Mouse (Mus musculus): ENCODE results near the gene Mrpl39. TPM values are rescaled to one million over a fixed set of nuclear protein-coding genes. Genes with fewer than 3 reads are reported as not detected.

Mrpl39 gene
- total RNA-seq (2021), result 10 to 100 TPM; 18.4 to 20.8 TPM
- long read RNA-seq, experiment 1, transcript Mrpl39-201 (10 exons, 2,294 nt), result major isoform, 40 of 49 reads
- long read RNA-seq, experiment 1, partial matches to known transcripts, result 6 of 49 reads
- long read RNA-seq, experiment 1, other reads (novel, unspliced or antisense), result 3 of 49 reads
- long read RNA-seq, experiment 2, transcript Mrpl39-201 (10 exons, 2,294 nt), result major isoform, 31 of 43 reads
- long read RNA-seq, experiment 2, partial matches to known transcripts, result 6 of 43 reads
- long read RNA-seq, experiment 2, other reads (novel, unspliced or antisense), result 6 of 43 reads

GRCm38 (mm10) chr16:84735166-84736105, at the start of gene Mrpl39:
Gene Mrpl39, minus strand, starts transcription at chr16:84735742.
- peak; percentile 96 for DNase-seq
- intact Hi-C loops (cut with DNase I; ENCODE audit: low total_unique reads), result loop anchor here (5.0 kb wide), 2 partner anchors 37 to 82 kb away; partner anchors contain the start of gene Jam2

DNA sequence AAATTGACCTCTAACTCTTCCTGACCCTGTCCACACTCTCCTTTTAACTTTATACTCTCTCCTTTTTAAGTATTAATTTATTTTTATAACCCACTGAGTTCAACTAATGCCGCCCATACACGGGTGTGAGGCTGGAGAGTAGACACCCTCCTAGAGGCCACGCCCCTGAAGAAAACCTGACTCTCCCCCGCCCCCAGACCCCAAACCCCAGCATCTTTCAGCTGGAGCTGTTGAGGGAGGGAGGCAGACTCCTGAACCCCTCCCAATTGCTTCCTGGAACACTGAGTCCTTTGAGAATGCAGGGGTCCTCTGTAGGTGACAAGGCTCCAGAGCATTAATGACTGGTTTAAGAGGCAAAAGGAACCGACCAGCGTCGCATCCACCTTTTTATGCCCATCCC, 49.4 kb upstream of the Mrpl39 start:
- intact Hi-C loops (cut with DNase I; ENCODE audit: low total_unique reads), result no loop called here

DNA sequence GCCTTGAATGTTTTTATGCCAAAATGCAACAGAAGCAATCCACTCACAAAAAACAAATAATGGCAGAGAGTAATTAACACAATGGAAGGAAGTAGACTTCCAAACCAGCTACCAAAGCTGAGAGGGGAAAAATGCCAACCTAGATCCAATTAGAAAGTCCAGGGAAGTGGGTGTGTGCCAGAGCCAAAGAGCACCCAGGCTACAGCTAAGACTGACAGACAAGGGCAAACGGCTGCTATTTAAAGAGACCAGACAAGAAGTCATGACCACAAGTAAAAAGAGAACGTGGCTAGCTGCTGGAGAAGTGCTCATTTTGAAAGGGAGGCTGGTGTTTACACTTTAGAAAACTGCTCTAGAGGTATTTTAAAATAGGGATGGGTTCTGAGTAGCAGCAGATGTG, 47.7 kb upstream of the Mrpl39 start:
- intact Hi-C loops (cut with DNase I; ENCODE audit: low total_unique reads), result no loop called here
- DNase-seq, result peak; percentile 6

More for the DNA sequence above, 49.4 kb upstream of the Mrpl39 start:
- no peak for DNase-seq

DNA sequence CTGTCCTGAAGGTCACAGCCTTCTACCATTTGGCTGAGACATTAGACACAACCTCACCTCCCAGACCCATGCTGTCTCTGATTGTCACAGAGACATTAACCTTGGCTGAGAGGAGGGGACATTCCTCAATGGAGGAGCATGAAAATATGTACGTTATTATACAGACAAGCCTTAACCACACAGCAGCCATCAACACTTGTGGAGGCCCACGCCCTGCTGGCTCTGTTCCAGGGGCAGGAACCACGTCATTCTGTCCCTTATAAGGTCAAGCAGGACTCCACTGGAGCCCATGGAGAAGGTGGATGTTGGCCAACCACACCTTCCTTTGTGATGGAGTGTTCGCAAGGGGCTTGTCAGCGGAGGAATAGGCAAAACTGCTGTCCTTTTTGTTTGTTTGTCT, 44.2 kb upstream of the Mrpl39 start:
- no peak for DNase-seq
- intact Hi-C loops (cut with DNase I; ENCODE audit: low total_unique reads), result loop anchor here (5.0 kb wide), 1 partner anchor 38 kb away; no protein-coding TSS in a partner anchor

- intact Hi-C loops (cut with DNase I; ENCODE audit: low total_unique reads), result loop anchor here (5.0 kb wide), 1 partner anchor 38 kb away; no protein-coding TSS in a partner anchor
Observed at GRCm38 (mm10) chr16:84778861-84779630, 43.5 kb upstream of the Mrpl39 start.

DNA sequence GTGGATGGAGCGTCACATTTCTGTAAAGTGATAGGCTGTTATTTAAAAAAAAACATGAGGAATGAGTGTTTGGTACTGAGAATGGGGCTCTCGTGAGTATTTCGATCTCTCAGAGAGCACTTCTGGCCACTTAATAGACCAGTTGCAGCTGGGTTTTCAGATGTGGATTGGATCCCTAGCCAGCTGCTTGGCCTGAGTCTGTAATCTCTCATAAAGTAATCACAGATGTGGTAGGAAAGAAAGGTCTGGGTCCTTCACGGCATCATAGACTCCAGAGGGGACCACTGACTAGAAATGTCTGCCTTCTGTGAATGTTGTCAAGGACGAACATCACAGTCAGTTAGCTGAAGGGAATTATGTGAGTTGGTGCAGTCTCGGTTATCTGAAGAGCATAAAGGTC, 42.9 kb upstream of the Mrpl39 start:
- intact Hi-C loops (cut with DNase I; ENCODE audit: low total_unique reads), result loop anchor here (5.0 kb wide), 1 partner anchor 39 kb away; no protein-coding TSS in a partner anchor
- no peak for DNase-seq

More at GRCm38 (mm10) chr16:84778861-84779630, 43.5 kb upstream of the Mrpl39 start:
- no peak for DNase-seq

DNA sequence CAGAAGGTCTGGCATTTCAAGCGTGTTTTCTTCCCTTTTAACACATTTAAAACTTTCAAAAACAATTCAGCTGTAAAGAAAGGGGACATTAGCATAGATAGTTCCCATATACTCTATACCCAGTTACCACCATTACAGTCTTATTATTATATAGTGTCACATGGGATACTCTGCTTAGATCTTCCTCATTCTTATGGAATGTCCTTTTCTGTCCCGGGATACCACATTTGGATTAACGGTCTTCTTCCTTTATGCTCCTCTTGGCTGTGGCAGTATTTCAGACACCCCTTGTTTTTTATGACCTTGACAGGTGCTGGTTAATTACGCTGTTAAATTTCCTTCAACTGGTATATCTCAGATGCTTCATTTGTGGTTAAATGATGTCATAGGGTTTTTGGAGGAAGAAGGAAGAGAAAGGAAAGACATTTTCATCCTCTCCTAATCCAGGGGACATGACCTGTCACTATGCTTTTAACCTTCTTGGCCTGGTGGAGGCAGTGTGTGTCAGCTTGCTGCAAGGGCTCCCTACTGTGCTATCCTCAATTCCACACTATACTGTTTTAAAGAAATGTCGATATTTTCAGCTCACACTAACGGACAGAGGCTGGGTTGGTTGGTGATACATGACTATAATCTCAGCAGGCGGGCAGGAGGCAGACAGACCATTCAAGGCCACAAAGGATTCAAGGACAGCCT, 40.7 kb upstream of the Mrpl39 start:
- no peak for DNase-seq
- intact Hi-C loops (cut with DNase I; ENCODE audit: low total_unique reads), result loop anchor here (5.0 kb wide), 1 partner anchor 41 kb away; no protein-coding TSS in a partner anchor

DNA sequence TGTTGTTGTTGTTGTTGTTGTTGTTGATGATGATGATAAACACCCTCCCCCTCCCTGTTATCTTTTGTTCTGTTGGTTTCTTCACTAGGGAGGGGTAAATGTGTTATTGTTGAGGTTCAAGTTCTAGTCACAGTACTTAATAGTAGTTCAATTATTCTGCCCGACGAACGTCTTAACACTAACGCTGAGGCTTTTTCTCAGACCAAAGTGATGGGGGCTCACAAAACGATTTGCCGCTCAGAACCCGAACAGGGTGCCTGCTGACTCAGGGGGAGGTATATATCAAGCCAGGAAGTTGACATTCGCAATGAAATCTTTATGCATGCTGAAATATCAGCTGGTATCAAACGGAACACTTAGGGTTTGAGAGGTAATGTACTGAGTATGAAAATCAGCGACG, 39.8 kb upstream of the Mrpl39 start:
- DNase-seq, result no peak

GRCm38 (mm10) chr16:84774761-84775231, 39.3 kb upstream of the Mrpl39 start:
- peak; percentile 44 for DNase-seq
- intact Hi-C loops (cut with DNase I; ENCODE audit: low total_unique reads), result loop anchor here (5.0 kb wide), 2 partner anchors 37 to 43 kb away; partner anchors contain the start of gene Mrpl39

More for the DNA sequence above, 39.8 kb upstream of the Mrpl39 start:
- intact Hi-C loops (cut with DNase I; ENCODE audit: low total_unique reads), result loop anchor here (5.0 kb wide), 1 partner anchor 42 kb away; no protein-coding TSS in a partner anchor

- intact Hi-C loops (cut with DNase I; ENCODE audit: low total_unique reads), result loop anchor here (5.0 kb wide), 1 partner anchor 37 kb away; the partner anchor contains the start of gene Mrpl39
- peak; percentile 65 for DNase-seq
Observed at GRCm38 (mm10) chr16:84774003-84774703, 38.6 kb upstream of the Mrpl39 start, which contains the start of gene Jam2. Gene Jam2, plus strand, starts transcription at chr16:84774123.

DNA sequence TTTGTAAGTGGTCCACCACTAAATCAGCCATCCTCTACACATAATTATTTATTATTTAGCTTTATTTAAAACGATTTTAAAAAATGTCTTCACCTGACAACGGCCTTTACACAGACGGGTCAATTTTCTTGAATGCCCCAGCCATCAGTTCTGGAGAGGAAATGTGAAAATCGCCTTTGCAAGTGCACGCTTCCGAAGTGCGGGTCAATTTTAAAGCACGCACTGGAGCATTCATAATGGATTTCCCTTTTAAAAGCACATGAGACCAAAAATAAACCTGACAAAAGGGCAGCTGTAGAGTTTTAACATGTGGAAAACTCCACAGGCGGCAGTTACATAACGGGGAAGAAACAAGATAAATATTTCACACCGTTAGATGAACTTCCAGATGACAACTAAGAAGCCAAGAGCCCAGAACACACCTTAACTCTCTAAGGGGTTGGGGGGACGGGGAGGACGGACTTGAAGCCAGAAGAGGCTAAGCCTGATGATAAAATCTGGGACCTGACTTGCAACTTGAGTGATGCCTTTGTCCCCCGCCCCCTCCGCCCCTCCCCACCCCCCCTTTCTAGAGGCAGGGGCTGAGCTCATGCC, 37.8 kb upstream of the Mrpl39 start:
- DNase-seq, result no peak
- intact Hi-C loops (cut with DNase I; ENCODE audit: low total_unique reads), result loop anchor here (5.0 kb wide), 1 partner anchor 36 kb away; the partner anchor contains the start of gene Mrpl39

DNA sequence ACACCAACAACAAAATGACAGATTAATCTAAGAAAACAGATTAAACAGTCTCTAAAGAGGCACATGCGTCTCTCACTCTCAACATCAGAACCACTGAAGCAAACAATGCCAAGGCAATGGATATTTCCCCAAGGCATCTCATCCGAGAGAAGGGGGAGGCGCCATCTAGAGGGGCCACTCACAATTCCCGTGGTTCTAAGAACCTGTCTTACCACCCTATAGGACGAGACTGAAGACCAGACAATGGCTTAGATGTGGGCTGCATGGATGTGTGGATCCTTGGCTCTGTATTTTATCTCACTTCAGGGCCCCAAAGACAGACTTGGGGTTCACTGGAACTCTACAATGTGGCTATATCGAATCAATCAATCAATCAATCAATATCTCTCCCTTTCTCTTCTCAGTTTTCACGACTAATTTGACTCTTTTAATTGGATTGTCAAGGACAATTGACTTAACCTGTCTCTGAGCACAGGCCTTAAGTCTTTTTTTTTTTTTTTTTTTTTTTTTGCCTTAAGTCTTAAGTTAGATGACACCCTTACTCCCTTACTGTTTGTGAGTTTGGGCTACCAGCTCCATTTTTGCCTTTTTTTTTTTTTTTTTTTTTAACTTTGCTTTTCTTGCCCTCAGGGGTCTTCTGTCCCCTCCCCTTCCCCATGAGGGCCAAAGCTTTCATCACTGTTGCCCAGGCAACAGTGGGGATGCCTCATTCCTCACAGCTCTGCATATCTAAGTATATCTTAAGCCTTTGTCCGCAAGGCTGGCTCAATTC, 37.1 kb upstream of the Mrpl39 start:
- no peak for DNase-seq
- intact Hi-C loops (cut with DNase I; ENCODE audit: low total_unique reads), result loop anchor here (5.0 kb wide), 1 partner anchor 35 kb away; the partner anchor contains the start of gene Mrpl39

GRCm38 (mm10) chr16:84771461-84771860, 35.9 kb upstream of the Mrpl39 start:
- intact Hi-C loops (cut with DNase I; ENCODE audit: low total_unique reads), result loop anchor here (5.0 kb wide), 1 partner anchor 34 kb away; the partner anchor contains the start of gene Mrpl39
- DNase-seq, result peak; percentile 60

GRCm38 (mm10) chr16:84770891-84771290, 35.3 kb upstream of the Mrpl39 start:
- intact Hi-C loops (cut with DNase I; ENCODE audit: low total_unique reads), result loop anchor here (5.0 kb wide), 1 partner anchor 34 kb away; the partner anchor contains the start of gene Mrpl39
- DNase-seq, result no peak

GRCm38 (mm10) chr16:84769619-84770464, 34.3 kb upstream of the Mrpl39 start:
- intact Hi-C loops (cut with DNase I; ENCODE audit: low total_unique reads), result loop anchor here (5.0 kb wide), 1 partner anchor 33 kb away; the partner anchor contains the start of gene Mrpl39
- no peak for DNase-seq
